Mouse (Mus musculus): ENCODE measurements at regions not wholly inside any gene's neighbourhood (a gene's known extent, or its start where the extent isn't known, plus 50 kb on each side); places are given as distances from the start of the nearest gene placed in this dataset.

DNA sequence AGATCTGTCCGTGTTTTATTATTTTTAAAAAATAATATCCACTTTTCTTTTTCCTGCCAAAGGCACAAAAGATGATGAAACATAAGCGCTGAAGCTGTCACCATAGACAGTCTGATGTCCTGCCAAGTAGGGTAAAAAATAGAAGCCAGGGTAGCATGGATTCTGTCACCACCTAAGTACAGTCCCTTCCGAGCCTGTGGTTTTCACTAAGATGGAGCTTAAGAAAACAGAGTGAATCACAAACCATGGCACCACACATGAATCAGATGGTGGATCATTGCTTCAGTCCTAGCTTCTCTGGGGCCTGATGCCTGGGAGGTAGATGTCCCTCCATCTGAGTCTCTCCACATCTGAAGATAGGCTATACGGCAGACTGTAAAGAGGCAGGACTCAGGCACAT, 55.9 kb upstream of the Fmod start:
- DNase-seq (ENCODE audit: low spot score): no peak

DNA sequence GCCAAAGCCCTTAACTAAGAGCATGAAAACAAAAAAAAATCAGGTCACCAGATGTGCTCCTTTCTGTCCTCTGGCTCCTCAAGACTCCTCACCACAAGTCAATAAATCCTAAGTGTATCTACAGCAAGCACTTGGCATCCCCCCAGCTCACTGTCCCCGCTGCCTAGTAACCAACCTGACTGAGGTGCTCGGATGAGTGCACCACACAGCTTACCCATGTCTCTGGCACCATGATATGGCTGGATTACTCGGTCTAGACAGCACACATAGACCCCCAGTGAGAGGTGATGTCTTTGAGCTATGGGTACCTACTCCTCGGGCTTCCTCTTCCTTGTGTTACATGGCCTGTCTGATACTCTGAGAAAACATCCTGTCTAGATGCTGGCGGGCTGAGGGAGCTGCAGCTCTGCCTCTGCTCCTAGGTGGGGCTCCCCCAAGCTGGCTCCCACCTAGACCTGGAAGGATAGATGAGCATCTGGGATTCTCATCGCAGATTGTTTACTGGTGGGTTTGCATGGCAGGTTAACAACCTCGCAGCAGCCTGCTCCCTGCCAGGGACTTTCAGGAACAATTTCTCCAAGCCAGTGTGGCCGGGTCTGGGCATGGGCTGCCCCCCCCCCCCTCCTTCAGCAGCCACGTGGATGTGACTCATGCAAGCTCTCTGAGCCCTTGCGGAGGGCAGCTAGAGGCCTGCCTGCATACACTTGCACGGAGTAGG, 57.2 kb upstream of the Prelp start:
- DNase-seq (ENCODE audit: low spot score): peak; percentile 54

DNA sequence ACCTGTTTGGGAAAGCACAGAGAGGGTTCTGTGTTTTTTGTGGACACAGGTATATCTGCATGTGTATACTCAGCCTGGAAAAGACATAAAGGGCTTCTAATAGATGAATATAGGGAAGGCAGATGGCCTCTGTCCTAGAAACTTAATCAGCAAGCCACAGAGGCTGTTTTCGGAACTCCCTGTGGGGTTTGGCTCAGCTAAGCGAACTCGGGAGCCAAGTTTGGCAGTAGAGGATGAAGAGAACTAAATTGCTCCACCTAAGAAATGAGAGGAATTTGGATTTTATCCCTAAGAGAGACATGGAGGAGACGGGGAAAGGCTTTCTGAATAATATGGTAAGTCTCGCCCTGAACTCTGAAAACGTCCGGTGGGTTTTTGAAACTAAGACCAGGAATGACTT, 56.0 kb upstream of the Prelp start:
- peak; percentile 66 for DNase-seq (ENCODE audit: low spot score)

DNA sequence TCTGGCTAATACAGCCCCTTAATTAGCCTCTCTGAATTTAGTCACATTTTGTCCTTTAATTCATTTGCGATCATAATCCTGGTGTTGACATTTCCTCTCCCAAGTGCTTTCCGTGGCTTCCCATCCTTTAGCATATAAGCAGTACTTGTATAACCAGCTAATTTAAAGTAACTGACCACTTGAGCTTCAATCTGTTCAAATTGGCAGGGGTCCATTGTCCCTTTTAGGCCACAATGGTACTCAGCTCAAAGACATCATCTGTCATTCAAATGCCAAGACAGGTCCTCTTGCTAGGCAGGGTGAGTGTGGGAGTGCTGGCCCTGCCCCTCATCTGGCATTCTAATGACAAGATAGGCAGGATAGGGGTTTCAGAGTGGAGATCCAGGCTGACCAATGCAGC, 52.6 kb upstream of the Prelp start:
- no peak for DNase-seq (ENCODE audit: low spot score)

DNA sequence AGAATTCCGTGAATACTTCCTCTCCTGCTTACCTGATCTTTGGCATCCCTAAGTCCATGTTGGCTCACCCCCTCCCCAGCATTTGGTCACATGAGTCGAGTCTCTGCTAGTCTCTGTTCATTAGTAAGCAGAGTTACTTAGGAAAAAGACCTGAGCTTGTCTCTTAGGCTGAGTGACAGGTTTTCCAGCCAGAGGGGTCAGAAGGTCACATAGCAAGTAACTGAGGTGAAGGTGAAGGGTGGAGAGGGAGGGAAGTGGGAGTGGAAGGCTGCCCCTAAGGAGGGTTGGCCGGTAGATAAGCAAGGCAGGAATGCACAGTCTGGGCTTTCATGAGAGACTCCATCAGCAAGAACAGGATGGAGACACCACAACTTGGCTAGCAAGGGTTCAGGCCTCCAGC, 50.1 kb upstream of the Prelp start:
- DNase-seq (ENCODE audit: low spot score): no peak

All from gastrocnemius, adult 18-20 months (tissue).